Mouse (Mus musculus): ENCODE results near the gene Zfp213.

DNA sequence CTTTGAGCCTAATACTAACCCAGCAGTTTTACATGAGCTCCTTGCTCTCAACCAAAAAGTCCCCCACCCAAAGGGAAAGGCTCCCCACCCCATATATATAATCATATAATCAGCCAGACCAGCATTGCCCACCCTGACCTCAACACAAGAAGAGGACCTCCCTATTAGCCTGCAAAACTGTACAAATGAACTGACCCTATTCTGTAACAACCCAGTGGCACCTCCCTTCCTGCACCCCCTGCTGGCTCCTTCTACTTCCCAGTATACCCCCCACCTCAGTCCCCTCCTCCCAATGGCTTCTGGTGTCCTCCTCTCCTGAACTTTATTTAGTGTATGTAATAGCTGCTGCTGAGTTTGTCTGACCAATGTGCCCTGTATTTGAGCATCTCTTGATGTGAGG lies 12.6 kb downstream of the Zfp213 start:
- TF ChIP-seq CTCF (conservative IDR thresholded peaks at IDR 0.05; ENCODE audit: low read length) = no peak
- no peak for TF ChIP-seq POU5F1 (IDR thresholded peaks at IDR 0.05; ENCODE audit: borderline replicate concordance, low read length)
